Mouse (Mus musculus) small intestine, adult 10 weeks (tissue): Measurements from ENCODE around the gene Capn9. TPM values are rescaled to one million over a fixed set of nuclear protein-coding genes. Genes with fewer than 3 reads are reported as not detected.

Experiments used
- polyA plus RNA-seq: library from polyadenylated mRNA; stranded (reverse); fragments of 350-450 nt; fragmentation: Illumina TruSeq; extraction: RNeasy Lipid Tissue Mini Kit (QIAGEN cat#74804); gene quantifications from one replicate; pipeline ENCODE4 v1.2.3, GENCODE M21; 2014; ENCODE audit warnings: low replicate concordance

Capn9 gene
- polyA plus RNA-seq, result 0.22 TPM

DNA sequence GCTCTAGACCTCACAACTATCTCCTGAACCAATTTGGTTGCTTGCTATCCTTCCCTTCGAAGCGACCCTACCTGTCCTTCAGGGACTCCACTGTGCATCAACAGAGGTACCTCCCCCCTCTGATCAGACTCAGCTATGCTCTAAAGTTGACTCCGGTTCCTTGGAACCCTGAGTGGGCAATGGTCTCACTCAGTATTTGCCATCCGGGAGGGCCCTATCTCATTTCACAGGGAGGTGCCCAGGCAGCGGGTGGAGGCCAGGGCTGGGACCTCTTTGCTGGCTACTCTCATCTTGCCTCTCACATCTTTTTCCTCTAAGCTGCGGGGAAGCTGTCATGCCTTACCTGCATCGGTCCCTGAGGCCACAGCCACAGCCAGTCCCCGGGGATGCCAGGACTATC, at the start of gene Capn9:
Capn9 (plus strand) TSS at position 301 of the 400 bp plus-strand sequence.

DNA sequence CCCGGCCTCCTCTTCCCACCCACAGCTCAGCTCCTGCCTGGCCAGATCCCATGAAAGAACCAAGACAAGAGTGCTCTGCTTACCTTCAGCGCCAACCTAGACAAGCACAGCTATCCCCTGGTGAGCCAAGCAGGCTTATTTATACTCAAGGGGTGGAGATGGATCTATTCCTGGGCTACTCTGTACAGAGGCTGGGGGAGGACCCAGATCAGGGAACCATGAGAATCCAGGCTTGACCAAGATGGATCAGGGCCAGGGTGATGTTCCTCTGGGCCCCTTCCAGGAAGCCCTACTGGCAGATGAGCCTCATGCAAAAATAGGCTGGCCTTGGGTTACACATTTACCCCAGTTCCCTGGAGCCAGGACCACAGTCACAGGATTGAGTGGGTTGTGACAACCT, 6.3 kb upstream of the Capn9 start, which contains the start of gene Agt:
Agt (minus strand) TSS at position 114 of the 400 bp plus-strand sequence.

DNA sequence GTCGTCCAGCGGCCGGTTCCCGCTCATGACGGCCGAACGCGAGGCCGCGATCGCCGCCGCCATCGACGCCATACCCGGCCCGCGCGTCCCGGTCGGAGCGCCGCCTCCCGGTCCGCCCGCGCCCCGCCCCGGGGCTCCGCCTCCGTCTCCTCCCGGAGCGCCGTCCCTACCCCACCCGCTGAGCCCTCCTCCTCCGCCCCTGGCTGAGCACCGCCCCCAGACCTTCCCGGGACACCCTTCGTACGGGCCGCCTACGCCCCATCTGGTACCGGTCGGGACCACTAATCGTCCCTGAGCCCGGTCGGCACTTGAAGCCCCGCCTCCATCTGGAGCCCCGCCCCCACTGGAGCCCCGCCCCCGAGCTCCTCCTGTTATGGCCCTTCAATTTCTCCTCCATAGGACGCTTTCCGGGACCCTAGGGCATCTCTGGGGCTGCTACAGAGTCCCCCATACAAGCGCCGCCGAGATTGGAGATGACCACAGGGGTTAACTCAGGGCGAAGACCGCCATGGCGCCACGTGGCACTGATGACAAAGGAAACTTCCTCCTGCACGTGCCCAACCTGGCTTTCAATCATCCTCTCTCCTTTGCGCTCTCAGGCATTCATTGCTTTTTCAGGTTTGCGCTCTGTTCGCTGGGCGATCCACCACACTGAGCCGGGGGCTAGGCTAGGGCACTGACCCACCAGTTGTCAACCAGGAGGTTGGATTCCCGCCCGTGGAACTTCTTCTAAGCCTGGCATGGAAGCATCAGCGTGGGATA, 87.4 kb downstream of the Capn9 start, which contains the start of gene 2310022B05Rik:
2310022B05Rik (minus strand) TSS at position 258 of the 762 bp plus-strand sequence.

Other genes with a start within 250 kb of the Capn9 start
- 0.30 TPM for gene Pgbd5, start 136.5 kb upstream of the Capn9 start, polyA plus RNA-seq
- 15.3 TPM for gene Cog2, start 55.3 kb upstream of the Capn9 start, polyA plus RNA-seq
- 0.45 TPM for gene Agt, start 6.4 kb upstream of the Capn9 start, polyA plus RNA-seq
- gene 2310022B05Rik, start 87.3 kb downstream of the Capn9 start, polyA plus RNA-seq, result 6.2 TPM
- 33.3 TPM for gene Ttc13, start 145.9 kb downstream of the Capn9 start, polyA plus RNA-seq
- gene Arv1, start 146.0 kb downstream of the Capn9 start, polyA plus RNA-seq, result 0.89 TPM
- not detected for gene Fam89a, start 175.7 kb downstream of the Capn9 start, polyA plus RNA-seq
- gene Trim67, start 217.0 kb downstream of the Capn9 start, polyA plus RNA-seq, result not detected